Mouse (Mus musculus) heart, postnatal 25 days (tissue): ENCODE results near the gene Ift122. TPM values are rescaled to one million over a fixed set of nuclear protein-coding genes. Genes with fewer than 3 reads are reported as not detected.

Experiments
- DNase-seq: peaks from one replicate; pipeline ENCODE4 v3.0.0; 2022; ENCODE audit warnings: low spot score
- intact Hi-C: fragments of 180-260 bp; cut with DNase I; formaldehyde crosslinking; loops from one replicate; pipeline ENCODE4 v1.15.1; 2025
- total RNA-seq, 2 experiments: library from RNA; stranded (reverse); gene quantifications; 2 replicates each; pipeline ENCODE4 v1.2.3; 2021

Gene Ift122
- total RNA-seq, 2 experiments from 2014 or later: 11.4 to 11.7 TPM

DNA sequence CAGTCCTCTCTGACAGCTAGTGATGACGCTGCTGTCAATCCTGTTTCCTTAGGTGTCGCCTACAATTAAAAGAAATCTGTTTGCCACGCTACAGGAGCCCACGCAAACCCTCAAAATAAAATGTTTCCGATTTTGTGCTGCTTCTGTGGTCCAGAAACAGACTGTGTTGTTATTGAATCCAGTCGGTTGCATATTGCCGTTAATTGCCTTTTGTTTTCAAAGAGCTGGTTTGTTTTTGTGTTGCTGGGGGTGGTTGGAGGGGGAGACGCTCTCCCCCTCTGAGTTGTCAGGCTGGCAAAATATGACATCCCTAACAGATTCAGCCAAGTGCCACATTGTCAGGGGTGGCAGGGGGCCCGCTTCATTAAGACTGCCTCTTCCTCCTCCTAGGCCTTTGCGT lies 60.2 kb downstream of the Ift122 start:
- intact Hi-C loops: no loop called here
- no peak for DNase-seq

DNA sequence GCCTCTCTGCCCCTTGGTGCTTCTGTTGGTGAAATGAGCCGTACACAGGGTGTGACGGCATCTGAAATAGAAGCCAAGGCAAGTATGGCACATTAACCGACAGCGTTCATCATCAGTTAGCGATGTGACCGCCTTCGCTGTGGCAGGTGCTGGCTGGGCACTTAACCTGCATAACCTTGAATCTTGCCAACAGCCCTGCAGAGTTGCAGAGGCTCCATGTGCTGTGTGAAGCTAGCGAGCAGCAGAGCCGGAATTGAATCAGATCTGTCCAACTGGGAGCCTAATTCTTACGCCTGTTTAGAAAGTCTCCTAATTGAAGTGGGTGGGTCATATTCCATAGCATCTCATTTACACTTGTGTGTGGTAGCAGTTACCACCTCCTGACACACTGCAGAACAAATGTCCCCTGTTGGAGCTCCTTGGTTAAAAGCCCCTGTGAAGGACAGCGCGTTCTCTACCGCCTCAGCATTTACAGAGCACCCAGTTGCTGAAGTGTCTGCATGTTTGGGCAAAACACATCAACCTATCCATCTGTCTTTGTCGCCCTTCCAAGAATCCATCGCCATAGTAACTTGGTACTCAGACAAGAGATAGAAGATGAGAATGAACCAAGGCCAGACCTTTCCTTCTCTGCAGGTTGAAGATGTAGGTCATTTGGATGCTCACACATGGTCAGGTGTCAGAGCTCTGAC lies 61.4 kb downstream of the Ift122 start:
- DNase-seq: no peak
- intact Hi-C loops: no loop called here

DNA sequence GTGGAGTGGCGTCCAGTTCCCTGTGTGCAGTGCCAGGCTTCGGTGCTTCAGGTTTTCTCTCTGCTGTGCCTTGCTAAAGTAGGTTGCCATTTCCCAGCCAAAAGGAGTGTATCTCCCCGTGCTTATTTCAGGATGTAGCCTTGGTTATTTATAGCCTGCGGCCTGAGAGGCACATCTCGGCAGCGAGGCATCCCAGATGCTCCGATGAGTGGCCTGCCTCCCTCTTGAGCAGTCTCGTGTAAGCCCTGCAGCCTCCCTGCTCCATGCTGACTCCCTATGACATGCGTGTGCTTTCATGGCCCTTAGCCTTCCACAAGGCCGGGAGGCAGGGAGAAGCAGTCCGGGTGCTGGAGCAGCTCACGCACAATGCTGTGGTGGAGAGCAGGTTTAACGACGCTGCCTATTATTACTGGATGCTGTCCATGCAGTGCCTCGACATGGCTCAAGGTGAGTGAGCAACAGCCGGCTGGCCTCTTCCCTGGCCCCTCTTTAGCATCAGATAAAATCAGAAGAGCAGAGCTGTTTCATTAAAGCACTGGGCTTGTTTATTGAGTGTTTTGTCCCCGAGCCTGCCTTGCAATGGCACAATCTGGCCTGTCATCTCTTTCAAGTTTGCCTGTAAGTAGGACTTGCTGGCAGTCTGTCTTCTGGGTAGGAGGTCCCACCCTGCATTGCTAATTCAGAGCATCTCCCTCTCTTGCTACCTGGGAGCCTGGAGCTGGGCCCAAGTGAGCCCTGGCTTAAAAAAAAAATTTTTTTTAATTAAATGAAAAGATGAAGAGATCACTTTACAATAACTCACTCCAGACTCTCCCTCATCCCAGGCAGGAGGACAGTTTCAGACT lies 62.6 kb downstream of the Ift122 start:
- intact Hi-C loops: loop anchor here (1.0 kb wide), 1 partner anchor 43 kb away; no protein-coding TSS in a partner anchor
- no peak for DNase-seq

DNA sequence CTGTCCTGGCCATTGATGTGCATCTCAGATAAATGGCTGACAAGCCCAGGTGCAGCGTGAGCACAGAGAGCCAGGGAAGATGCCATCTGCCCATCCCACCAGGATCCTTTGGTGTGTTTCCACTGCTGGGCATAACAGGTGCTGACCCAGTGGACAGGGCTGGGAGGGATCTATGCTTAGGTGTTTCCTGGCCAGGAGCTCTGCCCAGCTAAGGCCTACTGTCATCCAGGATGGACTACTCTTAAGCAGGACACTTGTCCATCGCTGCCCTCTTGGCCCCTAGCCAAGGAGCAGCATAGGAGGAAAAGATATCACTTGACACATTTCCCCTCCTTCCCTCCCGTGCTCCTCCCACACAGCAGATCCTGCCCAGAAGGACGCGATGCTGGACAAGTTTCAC lies 63.3 kb downstream of the Ift122 start:
- DNase-seq: no peak
- intact Hi-C loops: loop anchor here (1.0 kb wide), 1 partner anchor 43 kb away; no protein-coding TSS in a partner anchor

DNA sequence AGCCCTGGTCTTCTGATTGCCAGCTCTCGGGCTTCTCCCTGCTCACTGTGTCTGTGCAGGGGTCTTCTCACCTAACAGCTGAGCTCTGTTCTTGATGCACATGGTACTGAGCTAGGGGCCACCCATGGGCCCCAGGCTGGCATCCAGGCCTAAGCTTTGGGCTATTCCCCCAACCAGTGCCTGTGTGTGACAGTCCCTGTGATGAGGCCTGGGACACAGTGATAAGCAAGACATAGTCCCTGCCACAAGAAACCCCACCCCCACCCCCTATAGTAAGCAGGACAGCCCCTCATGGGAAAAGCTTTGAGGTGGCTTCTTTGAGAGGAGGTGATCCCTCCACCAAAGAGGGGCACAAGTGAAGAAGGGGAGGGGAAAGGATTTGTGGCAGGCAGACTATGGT lies 65.3 kb downstream of the Ift122 start:
- intact Hi-C loops: no loop called here
- DNase-seq: no peak

DNA sequence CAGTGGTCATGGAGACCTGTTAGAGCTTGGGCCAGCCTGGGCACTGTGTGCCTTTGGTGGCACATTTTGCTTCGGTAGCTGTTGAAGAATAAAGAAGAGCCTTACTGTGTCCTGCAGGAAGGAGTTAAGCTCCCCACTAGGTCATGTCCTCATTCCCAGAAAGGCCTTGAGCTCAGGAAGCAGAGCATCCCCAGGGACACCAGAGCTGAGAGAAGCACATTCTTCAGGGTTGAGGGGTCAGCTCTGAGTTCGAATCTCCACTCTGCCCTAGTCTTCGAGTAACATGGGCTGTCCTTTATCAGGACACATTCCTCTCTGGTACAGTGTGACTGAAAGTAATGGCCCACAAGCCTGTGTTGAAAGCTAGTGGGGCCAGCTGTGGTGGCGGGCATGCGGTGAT lies 66.6 kb downstream of the Ift122 start:
- intact Hi-C loops: no loop called here

DNA sequence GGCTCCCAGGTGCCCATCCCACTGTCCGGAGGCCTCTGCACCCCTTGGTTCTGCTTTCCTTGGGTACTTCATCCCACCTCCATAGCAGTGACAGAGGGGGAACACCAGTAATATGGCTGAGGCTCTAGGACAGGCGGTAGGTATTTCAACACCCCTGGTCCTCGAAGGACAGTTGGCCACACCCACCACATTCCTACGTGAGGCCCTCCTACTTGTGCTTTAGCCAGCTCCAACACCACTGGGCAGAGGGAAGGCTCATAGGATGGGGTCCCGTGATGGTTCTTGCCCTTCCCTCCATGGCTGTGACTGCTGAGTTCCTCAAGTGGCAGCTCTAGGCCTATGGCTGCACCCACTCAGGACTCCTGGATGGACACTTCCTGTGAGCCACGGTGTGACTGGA lies 71.6 kb downstream of the Ift122 start:
- DNase-seq: no peak
- intact Hi-C loops: no loop called here

More for the DNA sequence above, 66.6 kb downstream of the Ift122 start:
- DNase-seq: no peak

DNA sequence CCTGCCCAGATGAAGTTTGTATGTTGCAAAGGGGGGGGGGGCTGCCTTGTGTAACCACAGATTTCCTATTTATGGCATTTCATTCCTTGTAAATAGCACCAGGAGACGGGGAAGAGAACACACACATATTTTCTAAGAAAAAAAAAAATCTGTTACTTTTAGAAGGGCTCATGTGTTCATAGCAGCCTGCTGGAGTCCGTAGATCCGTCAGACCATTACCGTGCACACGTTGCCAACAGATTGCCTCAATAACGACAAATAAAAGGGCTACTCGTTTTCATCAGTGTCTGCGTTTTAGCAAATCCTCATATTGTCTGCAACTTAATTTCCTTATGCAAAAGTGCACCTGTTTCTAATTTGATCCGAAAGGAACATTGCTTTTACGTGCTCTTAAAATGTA lies 73.1 kb downstream of the Ift122 start:
- intact Hi-C loops: no loop called here
- no peak for DNase-seq

DNA sequence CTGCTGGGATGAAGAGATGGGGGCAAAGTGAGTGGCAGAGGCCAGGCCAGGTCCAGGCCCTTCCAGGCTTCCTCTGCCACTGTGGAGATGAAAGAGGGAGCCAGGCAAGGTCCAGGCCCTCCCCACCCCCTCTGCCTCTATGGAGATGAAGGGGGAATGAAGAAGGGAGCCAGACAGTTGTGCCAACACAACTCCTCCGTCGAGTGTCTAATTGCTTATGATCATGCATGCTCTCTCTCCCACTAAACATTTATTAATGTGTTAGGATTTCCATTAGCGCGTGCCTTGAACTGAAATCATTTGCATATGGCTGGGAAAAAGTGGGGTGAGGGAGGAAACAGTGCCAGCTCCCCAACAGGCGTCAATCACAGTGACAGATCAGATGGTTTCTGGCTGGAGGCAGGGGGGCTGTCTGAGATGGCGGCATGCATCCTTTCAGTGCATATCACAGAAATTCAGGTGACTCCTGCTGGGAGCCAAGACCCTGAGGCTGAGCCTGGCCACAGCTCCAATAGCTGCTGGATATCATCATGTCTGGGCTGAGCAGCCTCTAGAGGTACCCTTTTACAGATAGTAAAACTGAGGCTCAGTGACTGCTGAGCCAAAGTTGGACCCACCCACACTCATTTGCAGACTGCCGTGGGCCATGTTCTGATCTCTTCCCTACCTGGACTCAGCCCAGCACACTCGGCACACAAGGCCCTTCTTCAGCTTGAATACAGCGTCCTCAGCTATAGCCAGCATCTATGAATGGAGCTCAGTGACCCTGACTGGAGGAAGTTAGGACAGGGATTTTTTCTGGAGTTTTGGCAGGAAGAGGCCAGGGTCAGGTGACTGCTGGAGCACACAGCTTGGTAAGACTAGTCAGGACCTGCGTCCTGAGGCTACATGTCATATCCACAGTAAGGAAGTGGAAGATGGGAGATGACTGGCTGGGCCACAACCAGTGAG lies 74.3 kb downstream of the Ift122 start:
- DNase-seq: no peak
- intact Hi-C loops: no loop called here

DNA sequence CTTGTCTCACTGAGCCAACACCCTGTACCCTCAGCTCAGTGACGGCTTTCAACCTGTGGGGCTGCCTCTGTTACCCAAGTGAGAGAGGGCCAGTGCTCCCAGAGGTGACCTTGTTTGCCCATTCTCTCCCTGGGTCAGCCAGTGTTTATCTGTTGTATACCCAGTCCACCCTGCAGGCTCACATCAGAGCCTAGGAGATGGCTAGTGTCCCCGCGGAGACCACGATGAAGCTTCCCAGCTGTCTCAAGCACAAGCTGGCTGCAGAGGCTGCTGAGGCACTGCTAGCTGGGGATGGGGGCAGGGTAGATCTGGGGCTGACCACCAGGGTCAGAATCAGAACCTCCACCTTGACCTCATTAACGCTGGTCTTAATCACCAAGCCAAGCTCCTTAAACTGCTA lies 76.7 kb downstream of the Ift122 start:
- intact Hi-C loops: no loop called here
- DNase-seq: no peak

DNA sequence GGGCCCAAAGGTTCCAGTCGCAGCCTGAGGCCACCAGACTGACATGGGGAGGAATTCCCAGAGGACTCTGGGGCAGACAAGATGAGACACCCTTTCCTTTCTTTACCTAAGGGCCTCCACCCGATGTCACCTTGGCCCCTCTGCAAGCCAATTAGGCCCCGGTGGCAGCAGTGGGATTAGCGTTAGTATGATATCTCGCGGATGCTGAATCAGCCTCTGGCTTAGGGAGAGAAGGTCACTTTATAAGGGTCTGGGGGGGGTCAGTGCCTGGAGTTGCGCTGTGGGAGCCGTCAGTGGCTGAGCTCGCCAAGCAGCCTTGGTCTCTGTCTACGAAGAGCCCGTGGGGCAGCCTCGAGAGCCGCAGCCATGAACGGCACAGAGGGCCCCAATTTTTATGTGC lies 78.4 kb downstream of the Ift122 start, which contains the start of gene Rho:
Gene Rho, plus strand, starts transcription at position 110 of the 400 bp plus-strand sequence.
- intact Hi-C loops: no loop called here
- DNase-seq: no peak

DNA sequence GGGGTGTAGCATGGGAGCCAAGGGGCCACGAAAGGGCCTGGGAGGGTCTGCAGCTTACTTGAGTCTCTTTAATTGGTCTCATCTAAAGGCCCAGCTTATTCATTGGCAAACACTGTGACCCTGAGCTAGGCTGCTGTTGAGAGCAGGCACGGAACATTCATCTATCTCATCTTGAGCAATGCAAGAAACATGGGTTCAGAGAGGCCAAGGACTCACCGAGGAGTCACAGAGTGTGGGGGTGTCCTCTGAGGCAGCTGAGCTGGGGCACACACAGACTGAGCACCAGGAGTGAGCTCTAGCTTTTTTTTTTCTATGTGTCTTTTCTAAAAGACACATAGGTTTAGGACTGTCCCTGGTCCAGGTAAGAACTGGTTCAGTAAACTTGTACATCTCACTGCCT lies 79.1 kb downstream of the Ift122 start:
- DNase-seq: no peak
- intact Hi-C loops: no loop called here

DNA sequence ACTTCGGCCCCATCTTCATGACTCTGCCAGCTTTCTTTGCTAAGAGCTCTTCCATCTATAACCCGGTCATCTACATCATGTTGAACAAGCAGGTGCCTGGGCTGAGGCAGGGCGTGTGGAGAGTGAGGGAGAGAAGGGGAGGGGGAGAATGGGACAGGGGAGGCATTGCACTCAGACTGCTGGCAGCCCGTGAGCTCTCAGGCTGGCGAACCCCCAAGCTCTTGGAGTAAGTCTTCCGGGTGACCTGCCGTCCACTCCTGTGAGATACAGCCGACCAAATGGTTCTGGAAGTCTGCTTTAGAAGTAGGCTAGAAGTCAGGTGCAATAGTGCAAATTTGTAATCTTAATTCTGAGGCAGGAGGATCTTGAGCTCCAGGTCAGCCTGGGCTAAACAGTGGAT lies 82.3 kb downstream of the Ift122 start:
- intact Hi-C loops: no loop called here
- no peak for DNase-seq

DNA sequence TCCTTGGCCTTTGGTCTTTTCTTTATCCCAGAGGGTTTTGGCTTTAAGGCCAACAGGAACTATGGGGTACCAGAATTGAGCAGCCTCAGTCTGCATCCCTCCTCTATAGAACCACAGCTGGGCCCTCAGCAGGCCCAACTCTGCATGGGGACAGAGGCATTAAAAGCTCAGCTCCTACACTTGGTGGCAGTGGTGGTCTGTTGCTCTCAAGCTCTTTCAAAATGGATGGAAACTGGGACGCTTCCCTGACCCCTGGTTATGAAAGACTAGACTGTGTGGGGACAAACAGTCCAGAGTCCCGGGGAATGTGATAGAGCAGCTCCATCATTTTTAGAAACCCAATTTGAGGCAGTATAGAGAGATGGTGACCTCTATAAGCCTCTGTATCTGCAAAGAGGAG lies 84.7 kb downstream of the Ift122 start:
- no peak for DNase-seq
- intact Hi-C loops: no loop called here

DNA sequence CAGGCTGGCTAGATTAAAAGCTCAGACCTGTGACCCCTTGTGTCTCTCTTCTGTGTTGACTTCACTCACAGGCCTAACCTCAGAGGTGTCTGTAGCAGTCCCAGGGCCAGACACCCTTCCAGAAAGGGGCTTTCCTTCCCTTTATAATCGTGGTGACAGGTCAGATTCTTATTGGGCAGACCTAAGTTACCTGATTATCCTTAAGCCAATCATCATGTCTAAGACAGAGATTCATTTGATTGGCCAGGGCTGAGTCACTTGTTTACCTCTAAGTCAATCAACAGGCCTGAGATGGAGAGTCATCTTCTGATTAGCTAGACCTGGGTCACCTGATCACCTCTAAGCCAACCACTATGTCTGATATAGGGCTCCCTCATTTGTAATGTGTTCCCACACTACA lies 85.5 kb downstream of the Ift122 start:
- intact Hi-C loops: no loop called here
- DNase-seq: no peak

DNA sequence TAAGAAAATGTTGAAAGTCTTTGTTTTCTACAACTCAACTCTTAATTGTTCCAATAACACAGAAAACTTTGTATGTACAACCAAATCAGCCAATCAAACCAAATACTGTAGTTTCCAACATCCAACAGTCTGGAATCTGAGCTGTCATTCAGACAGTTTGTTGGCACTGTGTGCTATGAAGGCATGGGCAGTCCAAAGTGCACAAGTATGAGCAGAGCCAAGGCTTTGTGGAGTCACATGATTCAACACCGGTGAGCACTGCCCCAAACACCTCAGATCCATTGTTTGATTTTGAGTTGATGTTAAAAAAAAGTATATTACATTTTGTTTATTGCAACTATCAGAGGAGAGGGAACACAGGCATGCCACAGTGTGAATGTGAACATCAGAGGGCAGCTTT lies 87.3 kb downstream of the Ift122 start:
- intact Hi-C loops: no loop called here
- no peak for DNase-seq

DNA sequence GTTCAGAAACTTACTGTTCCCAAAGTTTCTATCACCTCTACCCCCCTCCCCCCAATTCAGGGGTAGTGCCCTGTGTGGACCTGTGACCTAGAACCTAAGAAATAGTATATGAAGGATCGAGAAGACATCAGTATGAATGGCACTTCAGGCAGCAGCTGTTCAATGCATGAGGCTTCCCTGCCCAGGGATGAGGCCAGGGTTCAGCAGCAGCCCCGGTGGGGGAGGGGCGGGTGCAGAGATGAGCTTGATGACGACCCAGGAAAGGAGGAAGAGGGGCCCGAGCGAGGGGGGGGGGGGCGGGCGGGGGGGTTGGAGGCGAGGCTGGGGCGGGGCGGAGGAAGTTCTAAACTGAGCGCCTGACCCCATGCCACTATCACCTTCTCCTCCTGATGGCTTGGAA lies 87.9 kb downstream of the Ift122 start:
- intact Hi-C loops: no loop called here
- DNase-seq: no peak

DNA sequence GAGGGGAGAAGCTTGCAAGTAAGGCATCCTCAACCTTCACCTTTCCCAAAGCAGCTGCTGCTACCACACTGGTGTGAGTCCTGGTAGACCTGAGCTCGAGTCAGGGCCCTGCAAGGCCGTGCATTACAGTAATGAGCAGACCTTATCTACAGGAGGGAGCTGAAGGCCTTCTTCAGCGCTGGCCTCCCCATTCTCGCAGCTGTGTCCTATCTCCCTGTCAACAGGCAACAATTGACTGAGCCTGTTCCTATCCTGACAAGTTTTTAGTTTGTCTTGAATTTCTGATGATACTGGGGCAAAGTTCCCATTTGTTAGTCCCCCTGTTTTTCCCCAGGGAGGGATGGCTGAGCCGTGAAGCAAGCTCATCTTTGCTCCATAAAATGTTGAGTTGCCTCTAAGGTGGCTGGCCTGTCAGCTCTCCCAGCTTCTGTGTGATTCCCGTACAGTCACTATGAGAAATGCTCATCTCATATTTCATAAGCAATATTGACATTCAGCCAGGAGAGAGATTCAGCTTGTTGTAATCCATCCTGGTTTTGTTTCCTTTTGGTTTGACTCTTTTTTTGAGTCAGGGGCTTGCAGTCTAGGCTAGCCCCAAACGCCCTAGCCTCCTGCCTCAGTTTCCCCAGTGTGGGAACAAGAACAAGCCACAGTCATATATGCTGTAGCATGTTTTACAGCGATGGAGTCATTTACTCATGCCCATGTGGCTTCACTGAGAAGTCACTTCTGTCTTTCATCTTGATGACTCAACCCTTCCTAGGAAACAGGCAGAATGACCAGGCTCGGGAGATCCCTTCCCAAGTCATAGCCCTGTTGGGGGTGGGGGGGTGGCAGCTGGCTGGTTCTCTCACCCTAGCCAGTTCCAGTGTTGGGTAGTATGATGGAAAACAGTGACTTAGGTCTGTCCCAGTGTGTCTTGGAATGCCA lies 90.5 kb downstream of the Ift122 start:
- no peak for DNase-seq
- intact Hi-C loops: no loop called here

DNA sequence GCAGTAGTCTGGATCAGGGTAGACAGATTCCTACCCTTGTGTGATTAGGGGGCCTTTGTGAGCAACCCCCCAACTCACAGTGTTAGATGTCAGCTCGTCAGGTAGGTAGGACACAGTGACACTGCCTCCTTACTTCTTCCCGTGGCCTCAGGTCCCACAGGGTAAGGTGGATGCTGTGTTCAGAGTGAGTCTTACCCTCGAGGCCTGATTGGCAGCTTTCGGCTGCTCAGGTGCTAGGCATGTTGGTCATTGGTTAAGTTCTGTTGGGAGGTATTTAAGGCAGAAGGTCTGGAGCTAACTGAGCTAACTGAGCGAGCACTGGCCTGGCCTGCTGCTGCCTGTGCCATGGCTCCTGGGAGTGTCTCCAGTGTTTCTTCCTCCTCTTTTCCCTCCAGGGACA lies 91.4 kb downstream of the Ift122 start, which contains the start of gene H1foo:
Gene H1foo, plus strand, starts transcription at position 301 of the 400 bp plus-strand sequence.
- intact Hi-C loops: no loop called here
- DNase-seq: no peak
